10 mouse cellular contexts compared by ENCODE assay signal in genomic region chr2:143035086-143035593, GRCm38 (mm10). TPM values are rescaled to one million over a fixed set of nuclear protein-coding genes. Genes with fewer than 3 reads are reported as not detected.
A peak's percentile ranks its signal among the peaks of the same experiment; 100 is the strongest.
DNase-seq lines count a peak whose midpoint lies in the region; ATAC-seq and TF ChIP-seq lines count a peak whose summit lies in the region.
"Had no signal": no experiment of that assay in that cellular context is flagged by ENCODE, and none has a peak within 500 bp of the region (broad histone marks: within the 10 kb centered on the region; RNA-seq: fewer than 3 reads in every experiment).

No protein-coding gene starts in this region.

- no peak overlapping the region for H3K4me2 ChIP-seq in midbrain, embryonic 13.5 days (replicated peaks)
- H3K4me2 ChIP-seq in midbrain, embryonic 16.5 days (ENCODE audit: low read length): no peak overlapping the region
- H3K4me2 ChIP-seq in stomach, postnatal 0 days (replicated peaks; ENCODE audit: low read depth): peak overlapping the region; percentile 39
- H3K4me2 ChIP-seq: midbrain, embryonic 15.5 days had no signal

- no peak for TF ChIP-seq EP300 in stomach, postnatal 0 days (optimal IDR thresholded peaks at IDR 0.05)

- intact Hi-C loops in heart, postnatal 25 days (cut with DNase I): no loop called here

- no peak for ATAC-seq in midbrain, embryonic 13.5 days
- ATAC-seq in midbrain, embryonic 16.5 days: no peak
- no peak for ATAC-seq in stomach, postnatal 0 days (ENCODE audit: low FRiP score, low TSS enrichment)
- ATAC-seq: midbrain, embryonic 15.5 days had no signal

- no peak overlapping the region for H3K4me3 ChIP-seq in midbrain, embryonic 13.5 days (replicated peaks)
- no peak overlapping the region for H3K4me3 ChIP-seq in midbrain, embryonic 16.5 days (ENCODE audit: low read depth, low read length)
- H3K4me3 ChIP-seq in stomach, postnatal 0 days (ENCODE audit: low read depth, low read length): peak overlapping the region; percentile 1; the same call in 1 of the 2 replicates
- H3K4me3 ChIP-seq: erythroblast, embryonic 14.5 days; midbrain, embryonic 15.5 days had no signal

- no peaks in the 10 kb centered on the region for H3K36me3 ChIP-seq in midbrain, embryonic 13.5 days
- H3K36me3 ChIP-seq in midbrain, embryonic 16.5 days (ENCODE audit: control insufficient read depth, insufficient read depth, low read length): no peaks in the 10 kb centered on the region
- H3K36me3 ChIP-seq in stomach, postnatal 0 days (ENCODE audit: control insufficient read depth, insufficient read depth, low read length): no peaks in the 10 kb centered on the region
- H3K36me3 ChIP-seq: midbrain, embryonic 15.5 days had no signal

- TF ChIP-seq CTCF in stomach, postnatal 0 days (IDR thresholded peaks at IDR 0.05; ENCODE audit: low read depth): no peak

- peak; percentile 40 to 61 for DNase-seq in heart, adult 18-20 months
- no peak for DNase-seq in heart, postnatal 25 days (ENCODE audit: low spot score)
- DNase-seq in kidney, postnatal 10 days: peak; percentile 15
- DNase-seq in stomach, postnatal 0 days (ENCODE audit: low spot score): no peak
- no peak for DNase-seq in urinary bladder, postnatal 25 days (ENCODE audit: low spot score)
- DNase-seq in cerebellum, adult 18-20 months: no peak

- WGBS in midbrain, embryonic 13.5 days: 80% methylated on average over 10 of the region's 10 CpGs
- 76% methylated on average over 10 of the region's 10 CpGs for WGBS in midbrain, embryonic 16.5 days
- 45% methylated on average over 10 of the region's 10 CpGs for WGBS in stomach, postnatal 0 days

- no peak overlapping the region for H3K9ac ChIP-seq in midbrain, embryonic 13.5 days (replicated peaks)
- H3K9ac ChIP-seq in midbrain, embryonic 16.5 days (ENCODE audit: low read depth, low read length): no peak overlapping the region
- no peak overlapping the region for H3K9ac ChIP-seq in stomach, postnatal 0 days (ENCODE audit: low read length)
- H3K9ac ChIP-seq: midbrain, embryonic 15.5 days had no signal

- H3K9me3 ChIP-seq in midbrain, embryonic 13.5 days: no peaks in the 10 kb centered on the region
- no peaks in the 10 kb centered on the region for H3K9me3 ChIP-seq in midbrain, embryonic 16.5 days (replicated peaks; ENCODE audit: control insufficient read depth, low read length, poor library complexity, severe bottlenecking)
- H3K9me3 ChIP-seq in stomach, postnatal 0 days (ENCODE audit: control insufficient read depth, low read length): no peaks in the 10 kb centered on the region
- H3K9me3 ChIP-seq: midbrain, embryonic 15.5 days had no signal

- peaks cover 31% of the 10 kb centered on the region for H3K4me1 ChIP-seq in midbrain, embryonic 13.5 days (replicated peaks)
- H3K4me1 ChIP-seq in midbrain, embryonic 16.5 days (ENCODE audit: control insufficient read depth, insufficient read depth, low read length): peaks cover 14% of the 10 kb centered on the region
- H3K4me1 ChIP-seq in stomach, postnatal 0 days (replicated peaks; ENCODE audit: control insufficient read depth, insufficient read depth): no peaks in the 10 kb centered on the region

- no peaks in the 10 kb centered on the region for H3K27me3 ChIP-seq in midbrain, embryonic 13.5 days
- no peaks in the 10 kb centered on the region for H3K27me3 ChIP-seq in midbrain, embryonic 16.5 days (ENCODE audit: control insufficient read depth, insufficient read depth, low read depth, low read length)
- no peaks in the 10 kb centered on the region for H3K27me3 ChIP-seq in stomach, postnatal 0 days (ENCODE audit: control insufficient read depth, insufficient read depth, low read length)
- H3K27me3 ChIP-seq: midbrain, embryonic 15.5 days had no signal

- 0 out of 2 replicates have a peak overlapping the region, but pooled peaks have one; percentile 9 for H3K27ac ChIP-seq in midbrain, embryonic 13.5 days
- H3K27ac ChIP-seq in midbrain, embryonic 16.5 days (ENCODE audit: low read length): no peak overlapping the region
- no peak overlapping the region for H3K27ac ChIP-seq in stomach, postnatal 0 days (replicated peaks)
- H3K27ac ChIP-seq: midbrain, embryonic 15.5 days had no signal

RNA-seq across cellular contexts. Expression of gene Snrpb2, which starts 27.7 kb away (rescaled TPM):
- total RNA-seq in heart, adult 18-20 months (2021): 10 to 100 TPM; 17.4 to 19.3 TPM
- total RNA-seq in heart, postnatal 25 days (2021): 10 to 100 TPM; 20.0 to 20.2 TPM
- 80.8 and 98.0 TPM in 2 replicates for polyA plus RNA-seq in midbrain, embryonic 13.5 days (2015; fragmentation: Nextera tagmentation; extraction: Ambion mirVana)
- polyA plus RNA-seq in midbrain, embryonic 16.5 days (2015; fragmentation: Nextera tagmentation; extraction: Ambion mirVana): 47.5 and 51.3 TPM in 2 replicates
- polyA plus RNA-seq in stomach, postnatal 0 days (2015; fragmentation: Nextera tagmentation; extraction: Ambion mirVana): 45.0 and 47.8 TPM in 2 replicates

RNA-seq across cellular contexts. Expression of gene Otor, which starts 43.1 kb away (rescaled TPM):
- total RNA-seq in heart, adult 18-20 months (2021): not detected
- not detected for total RNA-seq in heart, postnatal 25 days (2021)
- 3.7 and 5.5 TPM in 2 replicates for polyA plus RNA-seq in midbrain, embryonic 13.5 days (2015; fragmentation: Nextera tagmentation; extraction: Ambion mirVana)
- polyA plus RNA-seq in midbrain, embryonic 16.5 days (2015; fragmentation: Nextera tagmentation; extraction: Ambion mirVana): 0.98 and 1.8 TPM in 2 replicates
- polyA plus RNA-seq in stomach, postnatal 0 days (2015; fragmentation: Nextera tagmentation; extraction: Ambion mirVana): 0.48 and 0.59 TPM in 2 replicates
- polyA plus RNA-seq: erythroblast, embryonic 14.5 days had no signal

Comparison
In these comparisons a context has a peak if more than half of its experiments do, and no peak if none do; other contexts are left out.
1. DNase-seq: peak in heart, adult 18-20 months (2 of 2) and kidney, postnatal 10 days (single experiment); none in heart, postnatal 25 days (single experiment), stomach, postnatal 0 days (single experiment), urinary bladder, postnatal 25 days (single experiment) and cerebellum, adult 18-20 months (0 of 2).